Mouse (Mus musculus) kidney, embryonic 14.5 days (tissue): ENCODE results near the gene Gpr27. TPM values are rescaled to one million over a fixed set of nuclear protein-coding genes. Genes with fewer than 3 reads are reported as not detected.
A peak's percentile ranks its signal among the peaks of the same experiment; 100 is the strongest.

Source experiments
- ATAC-seq: fragments of 200-750 bp; cut with Nextera tagmentation; 2 replicates; pipeline ENCODE4 v1.8.0; 2017; ENCODE audit warnings: moderate number of reproducible peaks, mild to moderate bottlenecking, moderate TSS enrichment, moderate library complexity; ENCODE audit not compliant: low FRiP score, low TSS enrichment
- H3K27ac ChIP-seq: fragments of 300-500 bp; sonication (generic); 2 replicates; pipeline ENCODE4 v1.5.1; 2014; ENCODE audit warnings: low read depth, mild to moderate bottlenecking, low read length, moderate library complexity, mixed read lengths
- H3K27me3 ChIP-seq: fragments of 300-500 bp; sonication (generic); 2 replicates; pipeline ENCODE4 v1.6.1; 2014; ENCODE audit warnings: mild to moderate bottlenecking, low read length; ENCODE audit not compliant: control insufficient read depth, insufficient read depth
- H3K36me3 ChIP-seq: fragments of 300-500 bp; sonication (generic); 2 replicates; pipeline ENCODE4 v1.6.1; 2014; ENCODE audit warnings: low read length, mixed read lengths; ENCODE audit not compliant: control insufficient read depth, insufficient read depth
- H3K4me1 ChIP-seq: fragments of 300-500 bp; sonication (generic); 2 replicates; pipeline ENCODE4 v1.6.1; 2014; ENCODE audit warnings: low read length, mixed read lengths; ENCODE audit not compliant: control insufficient read depth, insufficient read depth
- H3K4me2 ChIP-seq: fragments of 300-500 bp; sonication (generic); replicated peaks from 2 replicates; pipeline ENCODE4 v1.6.1; 2014; ENCODE audit warnings: low read depth, mild to moderate bottlenecking, low read length
- H3K4me3 ChIP-seq: fragments of 300-500 bp; sonication (generic); 2 replicates; pipeline ENCODE4 v1.5.1; 2014; ENCODE audit warnings: mild to moderate bottlenecking, low read length
- H3K9ac ChIP-seq: fragments of 300-500 bp; sonication (generic); 2 replicates; pipeline ENCODE4 v1.6.1; 2014; ENCODE audit warnings: low read depth, mild to moderate bottlenecking, low read length, moderate library complexity
- H3K9me3 ChIP-seq: fragments of 300-500 bp; sonication (generic); 2 replicates; pipeline ENCODE4 v1.6.1; 2016; ENCODE audit warnings: low read length; ENCODE audit not compliant: control insufficient read depth
- WGBS: fragments of 180-500 bp; shearing (Covaris S2); extraction: QIAGEN DNeasy Blood & Tissue Kit; methylation state at CpG from one replicate; pipeline ENCODE4 v1.1.7; 2014; 5-methylcytosine and 5-hydroxymethylcytosine counted together
- polyA plus RNA-seq: library from polyadenylated mRNA; unstranded; fragments of >200 nt; fragmentation: Nextera tagmentation; extraction: Ambion mirVana; gene quantifications from 2 replicates; pipeline ENCODE4 v1.2.1, GENCODE M21; 2014

The Gpr27 gene
- 3.4 and 5.0 TPM in 2 replicates for polyA plus RNA-seq

DNA sequence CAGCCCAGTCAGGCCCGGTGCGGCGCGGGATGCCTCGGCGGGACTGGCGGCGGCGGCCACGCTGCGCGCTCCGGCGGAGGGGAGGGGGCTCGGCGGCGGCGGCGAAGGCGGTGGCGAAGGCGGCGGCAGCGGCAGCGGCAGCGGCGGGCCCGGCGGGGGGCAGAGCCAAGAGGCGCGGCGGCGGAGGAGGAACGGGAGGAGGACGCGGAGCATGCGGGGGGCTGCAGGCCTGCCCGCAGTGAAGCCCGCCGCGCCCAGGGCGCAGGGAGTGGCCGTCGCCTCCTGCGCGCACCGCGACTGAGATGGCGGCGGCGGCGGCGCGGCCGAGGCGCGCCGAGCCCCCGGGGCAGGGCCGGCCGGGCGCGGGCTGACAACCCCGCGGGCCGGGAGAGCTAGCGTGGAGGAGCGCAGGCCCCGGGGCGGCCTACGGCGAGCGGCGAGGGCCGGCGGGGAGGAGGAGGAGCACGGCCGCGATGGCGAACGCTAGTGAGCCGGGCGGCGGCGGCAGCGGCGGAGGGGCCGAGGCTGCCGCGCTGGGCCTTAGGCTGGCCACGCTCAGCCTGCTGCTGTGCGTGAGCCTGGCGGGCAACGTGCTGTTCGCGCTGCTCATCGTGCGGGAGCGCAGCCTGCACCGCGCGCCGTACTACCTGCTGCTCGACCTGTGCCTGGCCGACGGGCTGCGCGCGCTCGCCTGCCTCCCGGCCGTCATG, at the start of gene Gpr27:
Gene Gpr27 (plus strand): TSS at position 474 of the 710 bp plus-strand sequence.
- Histone ChIP-seq H3K36me3 (no peaks in the 10 kb centered on the region), H3K9me3 (no peaks in the 10 kb centered on the region), H3K4me3 (peak within 1 kb of the TSS; percentile 82), H3K4me2 (peak within 1 kb of the TSS; percentile 96), H3K27ac (no peak within 1 kb of the TSS), H3K27me3 (peaks cover 59% of the 10 kb centered on the region), H3K9ac (peak within 1 kb of the TSS; percentile 83), H3K4me1 (peaks cover 7% of the 10 kb centered on the region)
- 2% methylated on average over 59 of the region's 112 CpGs for WGBS
- ATAC-seq, result peak; percentile 68

DNA sequence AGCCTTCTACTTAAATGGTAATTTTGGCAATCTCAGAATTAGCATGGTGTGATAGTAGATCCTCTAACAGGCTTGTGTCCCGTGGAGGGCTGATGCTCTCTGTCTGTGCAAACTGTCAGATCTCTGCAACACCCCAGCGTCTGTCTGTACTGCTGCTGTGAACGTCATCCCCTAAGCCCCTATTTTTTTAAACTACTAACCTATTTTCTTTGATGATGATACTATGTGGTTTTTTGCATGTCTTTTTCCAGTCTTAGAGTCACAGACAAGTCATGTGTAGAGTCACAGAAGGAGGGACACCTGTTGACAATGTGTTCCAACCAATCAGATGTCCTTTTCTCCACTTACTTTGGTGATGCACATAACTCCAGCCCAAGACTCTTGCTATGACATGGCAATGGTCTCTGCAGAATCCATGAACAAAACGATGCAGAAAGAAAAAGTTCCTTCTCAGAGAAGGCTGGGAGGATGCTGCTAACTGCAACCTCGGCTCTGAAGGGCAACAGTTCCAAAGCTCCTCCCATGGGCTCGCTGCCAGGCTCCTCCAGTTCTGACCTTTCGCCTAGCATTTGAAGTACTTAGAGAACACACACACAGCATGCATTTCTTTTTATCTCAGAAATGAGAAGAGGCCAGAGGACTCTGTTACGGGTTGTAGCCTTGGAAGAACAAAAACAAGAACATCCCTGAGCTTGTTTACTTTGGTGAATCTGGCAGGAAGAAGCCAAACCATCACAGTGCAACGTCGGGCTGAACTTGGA, 48.9 kb upstream of the Gpr27 start:
- H3K27me3 ChIP-seq, result no peaks in the 10 kb centered on the region
- no peaks in the 10 kb centered on the region; the same call in 1 of the 2 replicates for H3K9me3 ChIP-seq
- H3K9ac ChIP-seq, result no peak overlapping the region
- no peak overlapping the region for H3K27ac ChIP-seq
- no peak overlapping the region for H3K4me3 ChIP-seq
- H3K36me3 ChIP-seq, result no peaks in the 10 kb centered on the region; the same call in 1 of the 2 replicates
- ATAC-seq, result no peak
- WGBS, result 48% methylated on average over 10 of the region's 10 CpGs
- H3K4me2 ChIP-seq, result no peak overlapping the region
- H3K4me1 ChIP-seq, result peaks cover 13% of the 10 kb centered on the region; the same call in 1 of the 2 replicates

DNA sequence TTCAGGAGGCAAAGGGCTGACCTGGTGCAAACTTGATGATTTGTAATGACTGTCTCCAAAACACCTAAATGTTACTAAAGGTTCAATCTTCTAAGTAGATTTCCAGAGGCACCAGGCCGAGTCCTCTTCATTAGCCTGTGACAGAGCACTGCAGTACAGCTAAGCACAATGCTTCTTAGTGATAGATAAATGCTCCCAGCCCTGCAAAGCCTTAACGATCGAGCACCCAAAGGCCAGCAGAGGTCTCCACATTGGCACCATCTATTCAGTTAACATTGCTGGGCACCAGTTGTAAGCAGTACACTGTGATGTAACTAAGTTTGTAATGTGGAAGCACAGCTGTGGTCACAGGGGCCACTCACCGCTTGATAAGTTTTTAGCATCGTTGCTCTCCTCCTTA, 48.1 kb upstream of the Gpr27 start:
- Histone ChIP-seq H3K4me1 (peaks cover 13% of the 10 kb centered on the region; the same call in 1 of the 2 replicates), H3K27ac (no peak overlapping the region), H3K27me3 (no peaks in the 10 kb centered on the region), H3K9ac (no peak overlapping the region), H3K4me3 (no peak overlapping the region), H3K36me3 (no peaks in the 10 kb centered on the region; the same call in 1 of the 2 replicates), H3K9me3 (no peaks in the 10 kb centered on the region; the same call in 1 of the 2 replicates), H3K4me2 (no peak overlapping the region)
- 73% methylated on average over 5 of the region's 5 CpGs for WGBS
- no peak for ATAC-seq

DNA sequence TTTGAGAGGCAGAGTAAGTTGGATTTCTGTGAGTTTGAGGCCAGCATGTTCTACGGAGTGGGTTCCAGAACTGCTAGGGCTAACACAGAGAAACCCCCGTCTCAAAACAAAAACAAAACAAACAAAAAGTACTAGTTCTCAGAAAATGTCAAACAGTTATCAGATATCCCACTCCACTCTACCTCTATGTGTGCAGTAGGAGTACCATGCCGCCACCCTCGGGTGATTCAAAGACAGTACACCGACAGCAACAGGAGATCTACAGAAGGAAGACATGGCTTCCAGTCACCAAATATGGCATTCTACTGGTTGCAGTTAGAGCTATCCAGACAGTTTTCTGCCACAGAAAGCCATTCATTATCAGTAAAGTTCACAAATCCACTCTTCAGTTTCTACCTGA, 47.6 kb upstream of the Gpr27 start:
- peaks cover 13% of the 10 kb centered on the region; the same call in 1 of the 2 replicates for H3K4me1 ChIP-seq
- no peak overlapping the region for H3K4me3 ChIP-seq
- no peak overlapping the region for H3K9ac ChIP-seq
- H3K27me3 ChIP-seq, result no peaks in the 10 kb centered on the region
- ATAC-seq, result no peak
- no peak overlapping the region for H3K4me2 ChIP-seq
- no peaks in the 10 kb centered on the region; the same call in 1 of the 2 replicates for H3K9me3 ChIP-seq
- no peak overlapping the region for H3K27ac ChIP-seq
- WGBS, result 71% methylated on average over 5 of the region's 5 CpGs
- no peaks in the 10 kb centered on the region; the same call in 1 of the 2 replicates for H3K36me3 ChIP-seq

DNA sequence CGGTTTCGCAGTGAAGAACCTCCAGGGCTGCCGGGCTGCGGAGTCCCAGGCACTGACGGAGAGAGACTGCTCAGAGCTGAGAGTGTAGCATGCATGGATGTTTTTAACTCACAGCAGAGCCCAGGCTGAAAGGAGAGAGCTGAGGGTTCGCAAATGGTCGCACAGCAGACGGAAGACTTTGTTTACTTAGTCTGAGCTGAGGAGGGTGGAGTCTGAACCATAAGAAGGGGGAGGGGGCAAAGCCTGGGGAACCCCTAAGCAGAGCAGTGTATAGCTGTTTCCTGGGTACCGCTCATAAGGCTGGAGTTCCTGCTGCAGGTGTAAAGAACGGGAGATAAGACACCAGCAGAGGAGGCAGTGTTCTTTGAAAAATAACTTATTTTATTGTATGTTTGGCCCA, 46.1 kb upstream of the Gpr27 start:
- no peak overlapping the region for H3K9ac ChIP-seq
- no peaks in the 10 kb centered on the region for H3K27me3 ChIP-seq
- peak; percentile 65; the same call in 1 of the 2 replicates for ATAC-seq
- H3K4me3 ChIP-seq, result no peak overlapping the region
- H3K4me2 ChIP-seq, result 0 out of 2 replicates have a peak overlapping the region, but pooled peaks have one; percentile 12
- peaks cover 13% of the 10 kb centered on the region; the same call in 1 of the 2 replicates for H3K4me1 ChIP-seq
- 40% methylated on average over 10 of the region's 10 CpGs for whole genome bisulfite sequencing
- no peak overlapping the region for H3K27ac ChIP-seq
- no peaks in the 10 kb centered on the region; the same call in 1 of the 2 replicates for H3K9me3 ChIP-seq
- no peaks in the 10 kb centered on the region for H3K36me3 ChIP-seq

DNA sequence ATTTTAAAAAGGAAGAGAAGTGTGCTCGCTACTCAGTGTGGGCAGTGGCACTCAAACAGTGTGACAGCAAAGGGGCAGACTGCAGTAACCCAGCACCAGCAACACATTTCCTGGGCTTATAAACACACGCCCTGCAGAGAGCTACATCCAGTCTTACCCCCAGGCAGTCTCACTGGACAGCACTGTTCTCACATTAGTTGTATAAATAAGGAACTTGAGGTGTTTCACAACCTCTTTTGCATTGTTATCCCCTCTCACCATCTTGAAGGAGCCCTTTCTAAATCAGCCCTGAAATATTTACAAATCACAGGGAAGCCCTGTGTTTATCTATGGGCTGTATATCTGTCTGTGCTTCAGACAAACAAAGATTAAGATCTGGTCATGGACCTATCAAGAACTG, 43.2 kb upstream of the Gpr27 start:
- Histone ChIP-seq H3K9ac (no peak overlapping the region; the same call in 1 of the 2 replicates), H3K27me3 (no peaks in the 10 kb centered on the region), H3K4me2 (no peak overlapping the region), H3K4me3 (no peak overlapping the region), H3K4me1 (peaks cover 6% of the 10 kb centered on the region; the same call in 1 of the 2 replicates), H3K27ac (no peak overlapping the region), H3K36me3 (no peaks in the 10 kb centered on the region), H3K9me3 (no peaks in the 10 kb centered on the region; the same call in 1 of the 2 replicates)
- 56% methylated on average over 2 of the region's 2 CpGs for WGBS
- ATAC-seq, result no peak

DNA sequence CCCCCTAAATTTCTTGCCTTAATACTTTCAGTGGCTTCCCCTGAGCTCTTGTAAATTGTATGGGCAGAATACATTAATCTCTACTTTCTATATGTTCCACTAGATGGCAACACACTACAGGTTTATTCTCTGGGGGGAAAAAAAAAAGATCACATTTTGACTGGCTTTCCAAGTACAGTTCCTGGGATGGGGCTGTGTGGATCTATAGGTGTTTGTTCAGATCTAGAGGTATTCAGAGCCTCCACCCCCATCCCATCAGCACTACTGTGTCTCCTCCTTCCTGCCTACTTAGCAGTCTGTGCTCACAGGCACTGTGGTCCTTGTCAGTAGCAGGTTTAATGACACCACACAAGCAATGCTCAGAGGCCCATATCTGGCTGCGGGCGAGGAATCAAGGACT, 40.1 kb upstream of the Gpr27 start:
- Histone ChIP-seq H3K27me3 (no peaks in the 10 kb centered on the region), H3K9ac (no peak overlapping the region; the same call in 1 of the 2 replicates), H3K4me1 (no peaks in the 10 kb centered on the region), H3K9me3 (no peaks in the 10 kb centered on the region), H3K4me2 (no peak overlapping the region), H3K36me3 (no peaks in the 10 kb centered on the region), H3K27ac (no peak overlapping the region), H3K4me3 (no peak overlapping the region)
- WGBS, result 78% methylated on average over 2 of the region's 2 CpGs
- no peak for ATAC-seq

DNA sequence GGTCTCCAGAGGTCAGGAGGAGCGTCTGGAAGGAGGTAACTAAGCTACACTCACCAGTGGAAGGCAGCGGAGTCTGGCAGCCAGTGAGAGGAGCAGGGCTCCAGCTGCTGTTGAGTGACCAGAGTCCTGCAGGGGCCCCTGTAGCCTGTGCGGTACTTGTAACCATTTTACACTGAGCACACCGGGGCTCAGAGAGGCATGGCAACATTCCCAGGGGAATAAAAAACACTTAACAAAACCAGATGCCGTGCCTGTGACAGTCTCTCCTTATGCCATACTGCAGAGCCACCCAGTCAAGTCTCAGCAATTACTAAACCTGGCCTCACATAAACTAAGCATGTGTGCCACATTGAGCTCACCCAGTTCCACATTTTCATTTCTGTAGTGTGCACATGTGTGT, 38.1 kb upstream of the Gpr27 start:
- no peak overlapping the region for H3K27ac ChIP-seq
- no peak overlapping the region for H3K4me3 ChIP-seq
- 44% methylated on average over 5 of the region's 5 CpGs for WGBS
- no peaks in the 10 kb centered on the region for H3K27me3 ChIP-seq
- no peak overlapping the region for H3K4me2 ChIP-seq
- H3K9ac ChIP-seq, result no peak overlapping the region
- 0 out of 2 replicates have a peak, but pooled peaks have one; percentile 47 for ATAC-seq
- H3K36me3 ChIP-seq, result no peaks in the 10 kb centered on the region
- H3K9me3 ChIP-seq, result no peaks in the 10 kb centered on the region
- H3K4me1 ChIP-seq, result no peaks in the 10 kb centered on the region
